Mouse (Mus musculus) layer of hippocampus, postnatal 36 days (tissue): ENCODE results near the gene Ankar. TPM values are rescaled to one million over a fixed set of nuclear protein-coding genes. Genes with fewer than 3 reads are reported as not detected.

Experiments used
- DNase-seq, 2 experiments: peaks; one replicate each; pipeline ENCODE4 v3.0.0; 2022
- total RNA-seq, 2 experiments: library from RNA; stranded (reverse); gene quantifications; 2 replicates each; pipeline ENCODE4 v1.2.3; 2021

The Ankar gene
- not detected for total RNA-seq

DNA sequence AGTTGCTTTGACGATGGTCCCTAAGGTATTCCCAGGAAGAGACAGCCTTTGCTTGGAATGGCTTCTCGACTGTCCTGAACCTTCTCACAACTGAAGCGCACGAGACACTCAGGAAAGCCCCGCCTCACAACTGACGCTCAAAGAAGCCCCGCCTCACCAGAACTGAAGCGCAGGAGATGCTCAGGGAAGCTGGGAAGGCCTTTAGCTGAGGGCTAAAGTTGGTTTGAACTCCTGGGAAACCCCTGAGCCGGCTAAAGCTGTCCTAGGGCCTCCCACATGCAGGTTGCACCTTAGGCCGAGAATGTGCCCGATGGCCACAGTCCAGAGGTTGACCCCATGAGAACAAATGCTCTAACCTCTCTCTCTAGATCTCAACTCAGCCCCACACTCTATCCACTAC, at the start of gene Ankar:
Gene Ankar (minus strand): TSS at position 101 of the 400 bp plus-strand sequence.
- DNase-seq = no peak

- DNase-seq = peak; percentile 25 to 27
Measured at GRCm38 (mm10) chr1:72746382-72746781, 46.0 kb upstream of the Ankar start.

DNA sequence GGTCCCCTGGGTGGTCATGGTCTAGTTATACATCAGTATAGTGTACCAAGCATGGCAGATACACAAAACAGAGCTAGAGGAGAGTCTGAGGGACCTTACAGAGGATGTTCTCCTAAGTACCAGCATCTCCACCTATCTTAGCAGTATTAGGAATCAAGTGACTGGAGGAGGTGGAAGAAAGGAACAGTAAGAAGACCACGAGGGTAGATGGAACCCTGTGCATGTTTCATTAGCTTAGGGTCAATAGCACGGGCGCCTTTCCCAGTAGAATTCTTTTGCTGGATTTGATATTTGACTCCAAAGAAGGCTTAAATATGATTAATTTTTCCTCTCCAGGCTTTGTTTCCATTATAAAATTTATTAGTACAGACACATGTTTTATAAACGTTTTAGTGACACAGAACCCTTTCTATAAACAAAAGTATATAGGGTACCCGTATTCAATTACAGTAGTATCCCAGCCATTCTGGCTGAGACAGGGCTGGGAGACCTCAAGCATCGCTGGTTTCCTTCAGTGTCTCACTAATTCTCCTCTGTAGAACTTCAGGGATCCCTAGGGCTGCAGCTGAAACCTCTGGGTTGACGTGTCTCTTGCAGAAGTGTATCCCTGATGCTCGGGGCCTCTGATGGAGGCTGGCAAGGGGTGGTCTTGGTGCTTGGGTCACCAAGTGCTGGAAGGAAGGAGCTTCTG, 44.6 kb upstream of the Ankar start:
- DNase-seq = no peak

DNA sequence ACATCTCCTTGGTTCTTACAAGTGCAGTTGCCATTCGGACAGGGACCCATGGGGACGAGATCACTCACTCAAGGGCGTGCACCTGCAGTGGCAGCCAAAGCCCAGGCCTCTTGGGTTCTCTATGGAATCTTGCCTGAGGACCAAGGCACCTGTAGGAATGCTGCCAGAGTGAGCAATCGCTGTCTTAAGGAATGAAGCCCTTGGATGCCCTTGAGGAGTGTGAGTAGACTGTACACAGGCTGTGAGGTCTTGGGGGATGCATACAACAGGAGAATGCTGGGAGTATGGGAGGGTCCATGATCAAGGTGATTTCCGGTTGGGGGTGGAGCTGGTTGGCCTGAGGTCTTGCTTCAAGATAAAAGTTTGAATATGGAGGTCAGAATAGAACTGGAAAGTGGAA, 41.0 kb upstream of the Ankar start:
- DNase-seq = no peak

- peak; percentile 42 for DNase-seq
Measured at GRCm38 (mm10) chr1:72739681-72740063, 39.3 kb upstream of the Ankar start.

DNA sequence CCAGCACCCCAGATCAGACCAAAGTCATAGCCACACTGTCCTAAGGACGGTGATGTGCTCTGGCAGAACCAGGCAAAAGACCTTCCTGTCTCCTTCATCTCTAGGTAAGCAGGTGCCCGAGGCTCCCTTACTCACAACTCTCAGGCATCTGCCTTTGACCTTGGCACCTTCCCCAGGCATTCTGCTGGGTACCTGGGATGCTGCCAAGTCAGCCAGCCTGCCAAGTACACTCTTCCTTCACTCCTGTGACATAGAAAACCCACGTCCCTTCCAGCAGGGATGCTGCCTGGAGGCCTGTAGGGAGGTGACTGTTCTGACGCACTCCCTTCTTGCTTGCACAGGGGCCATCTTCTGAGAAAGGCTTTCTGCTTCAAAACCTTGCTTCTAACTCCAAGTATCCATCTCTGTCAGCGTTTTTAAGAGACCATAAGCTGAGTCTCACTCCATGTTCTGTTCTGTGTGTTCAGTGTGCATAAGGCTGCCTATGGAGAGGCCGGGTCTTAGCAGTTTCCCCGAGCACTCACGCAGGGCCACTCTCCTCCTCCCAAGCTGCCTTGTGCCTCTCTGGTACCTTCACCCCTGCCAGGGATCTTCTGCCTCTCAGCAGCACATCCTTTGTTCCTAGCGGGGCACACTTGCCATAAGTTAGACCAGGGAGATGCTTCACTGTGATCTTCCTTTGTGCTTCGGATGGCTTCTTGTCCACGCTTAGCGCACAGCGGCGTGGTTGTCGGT, 38.7 kb upstream of the Ankar start:
- DNase-seq = no peak

GRCm38 (mm10) chr1:72736397-72737125, 36.2 kb upstream of the Ankar start:
- DNase-seq = no peak

DNA sequence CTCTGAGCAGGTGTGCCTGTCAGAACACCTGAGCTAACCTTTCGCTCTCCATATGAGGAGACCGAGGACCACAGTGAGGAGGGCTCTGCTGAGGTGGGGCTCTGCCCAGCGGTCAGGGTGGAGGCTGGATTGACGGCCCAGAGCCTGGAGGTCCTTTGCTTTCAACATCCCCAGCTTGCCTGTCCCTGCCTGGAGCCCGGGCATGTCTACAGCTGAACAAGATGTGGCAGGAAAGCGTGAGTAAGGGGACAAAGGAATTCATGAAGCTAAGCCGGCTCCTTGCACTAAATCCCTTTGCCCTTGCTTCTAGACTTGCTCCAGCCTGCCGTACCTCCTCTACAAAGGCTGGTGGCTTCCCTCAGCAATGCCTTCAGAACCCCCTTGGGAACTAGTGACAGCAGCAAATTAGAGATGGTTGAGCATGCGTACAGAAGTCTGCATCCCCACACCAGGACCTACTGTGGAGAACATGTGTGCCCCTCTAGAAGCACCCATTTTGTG, 32.9 kb upstream of the Ankar start:
- DNase-seq = no peak

DNA sequence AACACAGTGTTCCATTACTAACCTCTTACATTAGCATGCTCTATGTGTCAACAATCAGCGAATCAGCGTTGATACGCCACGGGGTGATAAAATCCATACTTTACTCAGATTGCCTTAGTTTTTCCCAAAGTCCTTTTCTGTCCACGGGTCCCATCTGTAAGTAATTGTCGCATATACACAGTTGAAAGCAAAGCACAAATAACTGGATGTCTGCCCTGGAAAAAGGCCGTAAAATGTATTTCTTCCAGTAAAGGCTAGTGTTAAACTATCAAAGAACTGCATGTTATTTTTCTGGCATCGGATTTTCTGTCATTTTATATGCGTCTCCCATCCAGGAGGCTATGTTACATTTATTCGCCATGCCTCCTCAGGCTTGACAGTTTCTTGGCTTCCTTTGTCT, 29.7 kb upstream of the Ankar start:
- no peak for DNase-seq

DNA sequence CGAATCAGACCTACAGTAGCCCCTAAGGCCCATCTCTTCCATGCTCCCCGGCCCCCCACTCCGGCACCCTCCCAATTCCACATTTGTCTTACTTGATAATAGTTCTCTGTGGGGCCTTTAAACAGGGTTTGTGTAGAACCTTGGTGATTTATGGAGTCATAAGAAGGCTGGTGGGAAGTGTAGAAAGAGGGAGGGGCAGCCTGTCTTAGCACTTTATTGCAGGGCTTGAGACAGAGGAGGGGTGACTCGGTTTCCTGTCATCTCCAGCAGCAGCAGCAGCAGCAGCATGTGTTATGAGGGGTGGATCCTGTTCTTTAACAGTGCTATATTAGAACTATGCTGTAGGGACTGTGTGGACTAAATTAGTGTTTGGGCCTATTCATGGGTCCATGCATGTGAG, 28.4 kb upstream of the Ankar start:
- DNase-seq = no peak

- DNase-seq = no peak
Measured at GRCm38 (mm10) chr1:72725941-72726340, 25.6 kb upstream of the Ankar start.

GRCm38 (mm10) chr1:72724354-72724753, 24.0 kb upstream of the Ankar start:
- DNase-seq = no peak

DNA sequence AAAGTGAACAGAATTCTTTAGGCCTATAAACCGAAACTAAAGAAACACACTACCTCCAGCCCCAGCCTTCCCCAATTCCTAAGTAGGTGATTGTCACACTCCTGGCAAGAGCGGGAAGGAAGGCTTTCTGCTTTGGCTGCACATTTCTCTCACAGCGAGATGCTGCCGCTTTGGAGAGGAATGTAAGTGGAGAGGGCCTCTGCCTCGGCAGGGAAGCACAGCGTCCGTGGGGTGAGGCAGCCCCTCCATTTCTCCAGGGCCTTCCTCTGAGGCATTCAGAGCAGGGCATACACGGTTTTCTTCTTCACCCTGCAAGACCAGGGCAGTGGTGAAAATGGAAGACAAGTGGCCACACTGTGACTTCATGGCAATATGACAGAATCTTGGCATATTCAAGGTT, 22.3 kb upstream of the Ankar start:
- no peak for DNase-seq

DNA sequence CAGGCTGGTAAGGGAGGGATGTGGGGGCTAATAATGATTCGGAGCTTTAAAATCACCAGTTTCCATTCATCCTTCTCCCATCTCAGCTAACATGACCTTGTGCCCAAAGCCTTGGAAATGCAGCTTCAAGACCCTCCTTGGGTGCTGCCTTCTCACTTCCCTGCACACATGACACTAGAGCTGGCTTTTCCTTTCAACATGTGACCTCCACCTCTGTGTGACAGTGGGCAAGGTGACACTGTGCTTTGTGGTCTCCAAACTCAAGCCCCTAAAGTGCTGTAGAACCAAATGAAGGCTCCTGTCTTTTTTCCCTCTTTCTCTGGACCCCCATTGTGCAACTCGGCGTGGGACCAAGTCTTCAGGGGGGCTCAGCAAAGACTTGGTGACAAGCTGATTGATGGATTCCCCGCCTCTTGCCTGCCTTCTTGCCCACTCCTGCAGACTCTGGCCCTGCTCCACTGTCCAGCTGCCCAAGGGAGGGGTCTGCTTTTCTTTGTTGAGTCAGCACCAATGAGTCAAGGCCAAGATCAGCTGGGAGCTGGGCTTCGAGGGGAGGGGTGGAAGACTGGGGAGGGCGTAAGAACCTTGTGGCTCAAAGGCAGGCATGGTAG, 19.8 kb upstream of the Ankar start:
- DNase-seq = no peak

DNA sequence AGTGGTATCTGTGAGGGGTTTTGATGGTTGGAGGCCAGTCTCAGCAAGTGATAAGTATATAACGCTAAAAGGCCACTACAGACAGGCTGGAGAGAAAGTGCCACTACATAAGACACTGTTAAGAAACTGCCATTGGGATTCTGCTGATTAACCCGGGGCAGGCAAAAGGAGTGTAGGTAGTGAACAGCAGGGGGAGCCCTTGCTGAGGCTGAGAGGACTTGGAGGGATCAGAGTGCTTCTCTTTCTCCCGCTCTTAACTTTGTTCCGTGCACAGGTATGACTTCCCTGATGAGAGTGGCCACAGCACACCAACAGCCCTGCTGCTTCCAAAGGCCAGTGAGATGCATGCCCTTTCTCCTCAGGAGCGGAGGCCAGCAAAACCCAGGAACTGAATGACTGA, 18.5 kb upstream of the Ankar start:
- DNase-seq = peak in 1 of 2 experiments; percentile 51

DNA sequence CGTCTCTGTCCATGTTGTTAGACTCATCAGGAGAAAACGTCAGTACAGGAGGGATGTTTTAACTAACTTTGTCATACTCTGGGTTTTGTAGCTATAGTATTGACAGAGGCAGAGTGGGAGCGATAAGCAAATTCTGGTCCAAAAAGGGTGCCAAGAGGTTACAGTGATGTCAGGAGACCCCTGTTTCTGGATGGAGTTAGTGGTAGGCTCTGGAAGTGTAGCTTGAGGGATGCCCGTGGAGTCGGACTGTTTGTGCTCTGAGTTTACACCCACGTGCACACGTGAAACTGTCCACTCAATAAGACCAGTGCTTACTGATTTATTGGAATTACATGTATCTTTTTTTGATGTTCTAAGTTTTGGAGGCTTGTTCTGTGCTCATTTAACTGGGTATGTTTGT, 17.2 kb upstream of the Ankar start:
- DNase-seq = no peak

DNA sequence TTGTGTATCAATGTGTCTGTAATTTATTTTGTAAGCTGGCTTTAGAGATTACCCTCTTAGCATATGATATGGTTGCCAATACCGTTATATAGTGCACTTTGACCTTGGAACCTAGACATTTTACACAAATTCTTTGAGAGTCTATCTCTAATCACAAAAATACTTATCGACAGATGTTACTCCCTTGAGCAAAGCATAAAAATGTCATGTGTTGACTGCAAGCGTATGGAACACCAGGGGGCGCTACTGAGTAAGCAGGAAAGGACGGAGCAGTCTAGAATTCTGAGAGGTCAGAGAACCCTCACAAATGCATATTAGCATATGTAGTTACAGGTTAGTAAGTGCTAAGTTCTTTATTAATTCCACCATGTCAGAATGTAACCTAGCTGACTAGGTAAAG, 16.5 kb upstream of the Ankar start:
- peak; percentile 51 to 55 for DNase-seq

GRCm38 (mm10) chr1:72716421-72716820, 16.0 kb upstream of the Ankar start:
- no peak for DNase-seq

- DNase-seq = no peak
Measured at GRCm38 (mm10) chr1:72715593-72716361, 15.4 kb upstream of the Ankar start.

DNA sequence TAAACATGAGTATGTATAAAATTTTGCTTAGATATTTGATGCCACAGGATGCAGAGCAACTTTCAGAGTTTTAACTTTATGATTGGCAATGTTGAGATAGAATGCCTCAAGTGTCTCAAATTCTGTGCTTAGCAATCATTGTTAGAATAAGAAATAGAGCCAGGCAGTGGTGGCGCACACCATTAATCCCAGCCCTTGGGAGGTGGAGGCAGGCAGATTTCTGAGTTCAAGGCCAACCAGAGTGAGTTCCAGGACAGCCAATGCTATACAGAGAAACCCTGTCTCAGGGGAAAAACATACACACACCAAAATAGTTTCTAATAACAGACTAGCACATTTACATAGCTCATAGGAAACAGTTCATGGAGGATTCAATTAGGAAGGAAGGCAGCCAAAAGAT, 14.7 kb upstream of the Ankar start:
- DNase-seq = no peak

DNA sequence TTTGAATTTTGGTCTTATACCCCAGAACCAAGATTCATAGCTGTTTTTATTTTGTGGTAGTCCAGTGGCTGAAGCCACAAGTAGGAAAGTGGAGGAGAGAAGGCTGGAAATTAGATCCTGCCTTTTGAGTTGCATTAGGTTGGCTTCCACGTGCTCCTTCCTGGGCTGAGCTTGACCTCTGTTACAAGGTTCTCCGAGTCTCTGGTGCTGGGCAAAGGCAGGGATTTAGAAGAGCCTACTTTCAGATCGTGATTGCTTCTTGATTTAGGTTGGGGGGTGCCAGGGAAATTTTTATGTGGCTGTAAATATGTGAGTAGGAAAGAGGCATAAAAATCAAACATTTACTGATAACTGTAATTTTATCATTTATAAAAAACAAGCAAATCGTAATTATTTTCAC, 14.2 kb upstream of the Ankar start:
- no peak for DNase-seq

GRCm38 (mm10) chr1:72711684-72712083, 11.3 kb upstream of the Ankar start:
- no peak for DNase-seq
